Mouse (Mus musculus): Measurements from ENCODE around the gene Tmem130. TPM values are rescaled to one million over a fixed set of nuclear protein-coding genes. Genes with fewer than 3 reads are reported as not detected.

Tmem130 gene
- polyA plus RNA-seq, 1 experiment from 2014 or later: not detected

GRCm38 (mm10) chr5:144717186-144717585 is 44.4 kb downstream of the Tmem130 start:
- H3K4me3 ChIP-seq (ENCODE audit: inconsistent target): no peak overlapping the region
- WGBS (ENCODE audit: missing documents): 70% methylated on average over 6 of the region's 6 CpGs
- H3K27ac ChIP-seq: no peak overlapping the region

DNA sequence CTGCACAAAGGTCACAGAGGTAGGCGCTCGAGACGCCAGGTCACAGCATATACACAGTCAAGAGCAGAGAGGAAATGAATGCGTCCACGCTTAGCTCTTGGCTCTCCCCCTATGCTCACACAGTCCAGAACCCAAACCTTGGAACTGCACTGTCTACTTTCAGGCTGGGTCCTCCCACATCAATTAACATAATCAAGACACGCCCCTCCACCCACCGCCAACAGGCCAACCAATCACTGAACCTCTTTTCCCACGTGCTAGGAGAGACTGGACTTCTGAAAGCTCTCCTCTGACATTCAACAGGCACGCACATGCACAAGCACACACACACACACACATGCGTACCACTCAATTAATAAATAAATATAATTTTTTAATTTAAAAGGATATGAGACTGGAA is 48.2 kb downstream of the Tmem130 start:
- H3K27ac ChIP-seq: no peak overlapping the region
- H3K36me3 ChIP-seq (ENCODE audit: inconsistent target): no peaks in the 10 kb centered on the region
- no peak overlapping the region for H3K4me3 ChIP-seq (ENCODE audit: inconsistent target)
- WGBS (ENCODE audit: missing documents): 90% methylated on average over 10 of the region's 10 CpGs
- H3K79me2 ChIP-seq (ENCODE audit: inconsistent target): no peaks in the 10 kb centered on the region

More at GRCm38 (mm10) chr5:144717186-144717585, 44.4 kb downstream of the Tmem130 start:
- Histone ChIP-seq H3K36me3 (ENCODE audit: inconsistent target) (no peaks in the 10 kb centered on the region), H3K79me2 (ENCODE audit: inconsistent target) (no peaks in the 10 kb centered on the region)

GRCm38 (mm10) chr5:144707603-144708002 is 54.0 kb downstream of the Tmem130 start:
- WGBS (ENCODE audit: missing documents): 92% methylated on average over 6 of the region's 6 CpGs
- Histone ChIP-seq H3K4me3 (ENCODE audit: inconsistent target) (no peak overlapping the region), H3K79me2 (ENCODE audit: inconsistent target) (no peaks in the 10 kb centered on the region), H3K27ac (no peak overlapping the region), H3K36me3 (ENCODE audit: inconsistent target) (no peaks in the 10 kb centered on the region)

- Histone ChIP-seq H3K79me2 (ENCODE audit: inconsistent target) (no peaks in the 10 kb centered on the region), H3K36me3 (ENCODE audit: inconsistent target) (no peaks in the 10 kb centered on the region), H3K4me3 (ENCODE audit: inconsistent target) (no peak overlapping the region), H3K27ac (no peak overlapping the region)
- WGBS (ENCODE audit: missing documents): 86% methylated on average over 20 of the region's 20 CpGs
These were observed 57.9 kb downstream of the Tmem130 start for GRCm38 (mm10) chr5:144703464-144704368.

GRCm38 (mm10) chr5:144695289-144696060 is 66.1 kb downstream of the Tmem130 start:
- no peak overlapping the region for H3K27ac ChIP-seq
- WGBS (ENCODE audit: missing documents): 81% methylated on average over 8 of the region's 8 CpGs
- H3K4me3 ChIP-seq (ENCODE audit: inconsistent target): no peak overlapping the region
- no peaks in the 10 kb centered on the region for H3K79me2 ChIP-seq (ENCODE audit: inconsistent target)
- H3K36me3 ChIP-seq (ENCODE audit: inconsistent target): no peaks in the 10 kb centered on the region

GRCm38 (mm10) chr5:144694161-144694560 is 67.5 kb downstream of the Tmem130 start:
- H3K36me3 ChIP-seq (ENCODE audit: inconsistent target): no peaks in the 10 kb centered on the region
- H3K27ac ChIP-seq: no peak overlapping the region
- 82% methylated on average over 4 of the region's 4 CpGs for WGBS (ENCODE audit: missing documents)
- H3K4me3 ChIP-seq (ENCODE audit: inconsistent target): no peak overlapping the region
- H3K79me2 ChIP-seq (ENCODE audit: inconsistent target): no peaks in the 10 kb centered on the region

GRCm38 (mm10) chr5:144691421-144691820 is 70.2 kb downstream of the Tmem130 start:
- WGBS (ENCODE audit: missing documents): 84% methylated on average over 4 of the region's 4 CpGs
- no peak overlapping the region for H3K27ac ChIP-seq
- no peak overlapping the region for H3K4me3 ChIP-seq (ENCODE audit: inconsistent target)

DNA sequence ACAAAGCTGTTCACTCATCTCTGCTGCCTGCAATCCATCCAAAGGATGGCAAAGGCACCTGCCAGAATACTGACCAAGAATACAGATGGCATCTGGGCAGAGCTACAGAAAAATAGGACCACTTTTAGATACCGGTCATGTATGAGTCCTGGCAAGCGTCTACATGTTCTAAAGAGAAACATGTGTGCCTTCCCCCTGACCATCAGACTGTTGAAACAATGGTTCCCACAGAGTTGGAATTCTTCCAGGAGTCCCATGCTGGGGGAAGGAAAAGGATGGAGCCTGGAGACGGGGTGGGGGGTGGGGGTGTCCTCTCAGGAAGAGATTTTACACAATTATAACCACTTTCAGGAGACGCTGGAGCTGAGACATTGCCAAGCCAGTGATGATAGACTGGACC is 73.2 kb downstream of the Tmem130 start:
- no peaks in the 10 kb centered on the region for H3K36me3 ChIP-seq (ENCODE audit: inconsistent target)
- 50% methylated on average over 4 of the region's 4 CpGs for WGBS (ENCODE audit: missing documents)
- no peaks in the 10 kb centered on the region for H3K79me2 ChIP-seq (ENCODE audit: inconsistent target)
- H3K4me3 ChIP-seq (ENCODE audit: inconsistent target): no peak overlapping the region
- no peak overlapping the region for H3K27ac ChIP-seq

More at GRCm38 (mm10) chr5:144691421-144691820, 70.2 kb downstream of the Tmem130 start:
- H3K79me2 ChIP-seq (ENCODE audit: inconsistent target): no peaks in the 10 kb centered on the region
- H3K36me3 ChIP-seq (ENCODE audit: inconsistent target): no peaks in the 10 kb centered on the region

Other genes starting within 250 kb of the Tmem130 start
- 0.04 TPM in 1 of 3 replicates, not detected in the others for gene Nptx2, start 215.9 kb downstream of the Tmem130 start, polyA plus RNA-seq (2018)
- gene Trrap, start 5.9 kb upstream of the Tmem130 start, polyA plus RNA-seq (2018): 29.3 to 43.3 TPM (median 34.3 TPM) in 3 replicates
- 11.3 to 16.6 TPM (median 16.6 TPM) in 3 replicates for gene Smurf1, start 204.0 kb upstream of the Tmem130 start, polyA plus RNA-seq (2018)

All from macrophage (primary cell).